Mouse (Mus musculus) adrenal gland, adult 18-20 months (tissue): Measurements from ENCODE around the gene Cacnb1. TPM values are rescaled to one million over a fixed set of nuclear protein-coding genes. Genes with fewer than 3 reads are reported as not detected.

Experiments used
- DNase-seq, 2 experiments: peaks; one replicate each; pipeline ENCODE4 v3.0.0; 2021 to 2022; ENCODE audit warnings: low spot score in 2 of 2
- long read RNA-seq, 2 experiments: library from polyadenylated mRNA; stranded (forward); transcript quantifications; one replicate each; pipeline ENCODE4 v2.0.0; 2021
- total RNA-seq, 2 experiments: library from RNA; stranded (reverse); gene quantifications; 1 replicate in 1 of 2; 2 replicates in 1 of 2; pipeline ENCODE4 v1.2.3; 2021

Cacnb1 gene
- total RNA-seq: 10 to 100 TPM in 1 of 2 experiments, 1 to 10 TPM in 1; 8.6 to 10.1 TPM
- long read RNA-seq, experiment 1, partial matches to known transcripts: 1 of 9 reads
- long read RNA-seq, experiment 1, other reads (novel, unspliced or antisense): 3 of 9 reads
- long read RNA-seq, experiment 2, partial matches to known transcripts: 3 of 7 reads
- long read RNA-seq, experiment 2, other reads (novel, unspliced or antisense): 4 of 7 reads

GRCm38 (mm10) chr11:98022555-98023371 is at the start of gene Cacnb1:
TSS of gene Cacnb1 (minus strand) at chr11:98023034.
- DNase-seq: peak; percentile 68 to 71

- DNase-seq: no peak
Observed at GRCm38 (mm10) chr11:98067255-98067654, 44.4 kb upstream of the Cacnb1 start.

- no peak for DNase-seq
Observed at GRCm38 (mm10) chr11:98066201-98066600, 43.4 kb upstream of the Cacnb1 start.

- DNase-seq: peak; percentile 36 to 54
Observed at GRCm38 (mm10) chr11:98061904-98062562, 39.2 kb upstream of the Cacnb1 start.

- no peak for DNase-seq
Observed at GRCm38 (mm10) chr11:98061441-98061840, 38.6 kb upstream of the Cacnb1 start.

GRCm38 (mm10) chr11:98060104-98060692 is 37.4 kb upstream of the Cacnb1 start:
- no peak for DNase-seq

- DNase-seq: no peak
Observed at GRCm38 (mm10) chr11:98059662-98060061, 36.8 kb upstream of the Cacnb1 start.

GRCm38 (mm10) chr11:98057998-98058397 is 35.2 kb upstream of the Cacnb1 start:
- DNase-seq: no peak

- no peak for DNase-seq
Observed at GRCm38 (mm10) chr11:98057466-98057865, 34.6 kb upstream of the Cacnb1 start.

- DNase-seq: peak; percentile 66 to 74
Observed at GRCm38 (mm10) chr11:98052989-98053834, 30.4 kb upstream of the Cacnb1 start, which contains the start of gene Stac2. TSS of gene Stac2 (minus strand) at chr11:98053462.

GRCm38 (mm10) chr11:98052129-98052988 is 29.5 kb upstream of the Cacnb1 start:
- DNase-seq: no peak

GRCm38 (mm10) chr11:98051611-98052128 is 28.8 kb upstream of the Cacnb1 start:
- no peak for DNase-seq

GRCm38 (mm10) chr11:98050940-98051339 is 28.1 kb upstream of the Cacnb1 start:
- no peak for DNase-seq

- DNase-seq: no peak
Observed at GRCm38 (mm10) chr11:98050520-98050815, 27.6 kb upstream of the Cacnb1 start.

GRCm38 (mm10) chr11:98049672-98050519 is 27.1 kb upstream of the Cacnb1 start:
- no peak for DNase-seq

GRCm38 (mm10) chr11:98047745-98048144 is 24.9 kb upstream of the Cacnb1 start:
- no peak for DNase-seq

GRCm38 (mm10) chr11:98046466-98046865 is 23.6 kb upstream of the Cacnb1 start:
- DNase-seq: peak; percentile 60 to 66

GRCm38 (mm10) chr11:98045596-98045995 is 22.8 kb upstream of the Cacnb1 start:
- no peak for DNase-seq

- no peak for DNase-seq
Observed at GRCm38 (mm10) chr11:98044074-98044473, 21.2 kb upstream of the Cacnb1 start.
